Mouse (Mus musculus): Measurements from ENCODE around the gene Nap1l4. TPM values are rescaled to one million over a fixed set of nuclear protein-coding genes. Genes with fewer than 3 reads are reported as not detected.

Gene Nap1l4
- total RNA-seq, 1 experiment = 123 TPM

- Histone ChIP-seq H3K27ac (ENCODE audit: insufficient read depth, low read depth, low read length, poor library complexity, severe bottlenecking) (no peak overlapping the region), H3K9ac (ENCODE audit: insufficient read depth, low read depth, low read length, poor library complexity, severe bottlenecking) (no peak overlapping the region), H3K9me3 (ENCODE audit: control insufficient read depth, insufficient read depth, low read depth, low read length) (no peaks in the 10 kb centered on the region), H3K36me3 (ENCODE audit: control insufficient read depth, insufficient read depth, low read length, poor library complexity, severe bottlenecking) (peaks cover 72% of the 10 kb centered on the region), H3K4me3 (ENCODE audit: insufficient read depth in 1 of 2, low read depth in 1 of 2, low read length in 2 of 2, poor library complexity in 1 of 2, severe bottlenecking in 1 of 2) (no peak overlapping the region), H3K4me1 (ENCODE audit: control insufficient read depth in 2 of 2, insufficient read depth in 2 of 2, low read length in 2 of 2, poor library complexity in 1 of 2) (no peaks in the 10 kb centered on the region)
- in situ Hi-C loops (cut with MboI; ENCODE audit: low sequenced_read_pairs in 2 of 2, unreplicated experiment in 2 of 2) = no loop called here
- no peak for DNase-seq (ENCODE audit: low read depth, low spot score)
- TF ChIP-seq CHD2 (IDR thresholded peaks at IDR 0.05; ENCODE audit: low read depth, low read length) = no peak
- TF ChIP-seq ZNF384 (IDR thresholded peaks at IDR 0.05; ENCODE audit: low read depth, low read length) = no peak
- no peak for TF ChIP-seq ZC3H11A (IDR thresholded peaks at IDR 0.05; ENCODE audit: borderline replicate concordance, low read depth, low read length)
- no peak for TF ChIP-seq HCFC1 (IDR thresholded peaks at IDR 0.05; ENCODE audit: borderline replicate concordance, insufficient read depth, low read length)
- no peak for TF ChIP-seq MAFK (IDR thresholded peaks at IDR 0.05; ENCODE audit: insufficient read depth, low read depth, low read length)
Measured at GRCm38 (mm10) chr7:143565015-143565647, 16.2 kb upstream of the Nap1l4 start.

- Histone ChIP-seq H3K27ac (ENCODE audit: insufficient read depth, low read depth, low read length, poor library complexity, severe bottlenecking) (no peak overlapping the region), H3K4me3 (ENCODE audit: insufficient read depth in 1 of 2, low read depth in 1 of 2, low read length in 2 of 2, poor library complexity in 1 of 2, severe bottlenecking in 1 of 2) (no peak overlapping the region), H3K4me1 (ENCODE audit: control insufficient read depth in 2 of 2, insufficient read depth in 2 of 2, low read length in 2 of 2, poor library complexity in 1 of 2) (no peaks in the 10 kb centered on the region), H3K36me3 (ENCODE audit: control insufficient read depth, insufficient read depth, low read length, poor library complexity, severe bottlenecking) (peaks cover 71% of the 10 kb centered on the region), H3K9ac (ENCODE audit: insufficient read depth, low read depth, low read length, poor library complexity, severe bottlenecking) (no peak overlapping the region), H3K9me3 (ENCODE audit: control insufficient read depth, insufficient read depth, low read depth, low read length) (no peaks in the 10 kb centered on the region)
- TF ChIP-seq ZNF384 (IDR thresholded peaks at IDR 0.05; ENCODE audit: low read depth, low read length) (no peak), CHD2 (IDR thresholded peaks at IDR 0.05; ENCODE audit: low read depth, low read length) (no peak), MAFK (IDR thresholded peaks at IDR 0.05; ENCODE audit: insufficient read depth, low read depth, low read length) (no peak), HCFC1 (IDR thresholded peaks at IDR 0.05; ENCODE audit: borderline replicate concordance, insufficient read depth, low read length) (no peak), ZC3H11A (IDR thresholded peaks at IDR 0.05; ENCODE audit: borderline replicate concordance, low read depth, low read length) (no peak)
- in situ Hi-C loops (cut with MboI; ENCODE audit: low sequenced_read_pairs in 2 of 2, unreplicated experiment in 2 of 2) = no loop called here
- DNase-seq (ENCODE audit: low read depth, low spot score) = no peak
Measured at GRCm38 (mm10) chr7:143563787-143564186, 14.9 kb upstream of the Nap1l4 start.

- no peak for TF ChIP-seq HCFC1 (IDR thresholded peaks at IDR 0.05; ENCODE audit: borderline replicate concordance, insufficient read depth, low read length)
- no peak for DNase-seq (ENCODE audit: low read depth, low spot score)
- in situ Hi-C loops (cut with MboI; ENCODE audit: low sequenced_read_pairs in 2 of 2, unreplicated experiment in 2 of 2) = no loop called here
- Histone ChIP-seq H3K9me3 (ENCODE audit: control insufficient read depth, insufficient read depth, low read depth, low read length) (no peaks in the 10 kb centered on the region), H3K4me1 (ENCODE audit: control insufficient read depth in 2 of 2, insufficient read depth in 2 of 2, low read length in 2 of 2, poor library complexity in 1 of 2) (no peaks in the 10 kb centered on the region), H3K9ac (ENCODE audit: insufficient read depth, low read depth, low read length, poor library complexity, severe bottlenecking) (no peak overlapping the region), H3K4me3 (ENCODE audit: insufficient read depth in 1 of 2, low read depth in 1 of 2, low read length in 2 of 2, poor library complexity in 1 of 2, severe bottlenecking in 1 of 2) (no peak overlapping the region), H3K36me3 (ENCODE audit: control insufficient read depth, insufficient read depth, low read length, poor library complexity, severe bottlenecking) (peaks cover 66% of the 10 kb centered on the region), H3K27ac (ENCODE audit: insufficient read depth, low read depth, low read length, poor library complexity, severe bottlenecking) (no peak overlapping the region)
Measured at GRCm38 (mm10) chr7:143557616-143558015, 8.7 kb upstream of the Nap1l4 start.

GRCm38 (mm10) chr7:143556964-143557610 lies 8.2 kb upstream of the Nap1l4 start:
- no peaks in the 10 kb centered on the region for H3K4me1 ChIP-seq (ENCODE audit: control insufficient read depth in 2 of 2, insufficient read depth in 2 of 2, low read length in 2 of 2, poor library complexity in 1 of 2)
- H3K27ac ChIP-seq (ENCODE audit: insufficient read depth, low read depth, low read length, poor library complexity, severe bottlenecking) = no peak overlapping the region
- H3K4me3 ChIP-seq (ENCODE audit: insufficient read depth in 1 of 2, low read depth in 1 of 2, low read length in 2 of 2, poor library complexity in 1 of 2, severe bottlenecking in 1 of 2) = no peak overlapping the region
- no peak overlapping the region for H3K9ac ChIP-seq (ENCODE audit: insufficient read depth, low read depth, low read length, poor library complexity, severe bottlenecking)
- in situ Hi-C loops (cut with MboI; ENCODE audit: low sequenced_read_pairs in 2 of 2, unreplicated experiment in 2 of 2) = no loop called here
- H3K9me3 ChIP-seq (ENCODE audit: control insufficient read depth, insufficient read depth, low read depth, low read length) = no peaks in the 10 kb centered on the region
- no peak for TF ChIP-seq CHD2 (IDR thresholded peaks at IDR 0.05; ENCODE audit: low read depth, low read length)
- H3K36me3 ChIP-seq (ENCODE audit: control insufficient read depth, insufficient read depth, low read length, poor library complexity, severe bottlenecking) = peaks cover 63% of the 10 kb centered on the region
- DNase-seq (ENCODE audit: low read depth, low spot score) = no peak
